Mouse (Mus musculus): ENCODE results near the gene Sema6c. TPM values are rescaled to one million over a fixed set of nuclear protein-coding genes. Genes with fewer than 3 reads are reported as not detected.
"Not testable (repeated sequence)": the region's sequence is repeated elsewhere in the genome, so short reads cannot be mapped to it uniquely, and the experiment has no call there.

Sema6c gene
- total and polyA plus RNA-seq, 2 experiments from 2014 or later = 17.1 to 126 TPM

DNA sequence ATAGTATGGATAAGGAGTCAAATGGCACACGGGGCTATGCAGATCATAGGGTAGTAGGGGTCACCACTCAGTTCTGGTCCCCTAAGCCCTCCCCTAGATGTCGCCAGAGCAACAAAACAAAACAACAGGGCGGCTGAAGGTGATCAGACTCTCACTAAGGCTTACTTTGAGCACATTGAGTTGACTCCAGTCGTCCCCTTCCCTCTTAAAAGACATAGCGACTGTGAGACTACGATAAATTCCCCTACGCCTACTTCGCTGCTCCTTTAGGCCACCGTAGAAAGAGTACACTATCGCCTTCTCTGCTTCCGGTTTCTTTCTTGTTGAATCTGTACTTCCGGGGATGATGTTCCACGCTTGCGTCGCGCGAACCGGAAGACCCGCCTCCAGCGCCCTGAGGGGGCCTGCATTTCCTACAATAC is 26.6 kb upstream of the Sema6c start, which contains the start of the genes Scnm1 and Lysmd1:
Gene Scnm1 (minus strand): TSS at position 332 of the 422 bp plus-strand sequence.
Gene Lysmd1 (plus strand): TSS at position 409 of the 422 bp plus-strand sequence.
- TF ChIP-seq CTCF (IDR thresholded peaks at IDR 0.05) = peak; percentile 52
- Histone ChIP-seq H3K36me3 (ENCODE audit: insufficient read depth, low read length) (peaks cover 13% of the 10 kb centered on the region), H3K9me3 (ENCODE audit: low read length) (no peaks in the 10 kb centered on the region), H3K4me2 (ENCODE audit: low read depth, low read length, poor library complexity, severe bottlenecking) (peak within 1 kb of the TSS; percentile 83), H3K4me1 (ENCODE audit: insufficient read depth, low read length) (peaks cover 6% of the 10 kb centered on the region; the same call in 1 of the 2 replicates), H3K27ac (ENCODE audit: low read depth, low read length) (peak within 1 kb of the TSS; percentile 60), H3K4me3 (ENCODE audit: low read depth, low read length) (peak within 1 kb of the TSS; percentile 53), H3K27me3 (ENCODE audit: insufficient read depth, low read length) (no peaks in the 10 kb centered on the region), H3K9ac (replicated peaks; ENCODE audit: low read length, poor library complexity, severe bottlenecking) (peak within 1 kb of the TSS; percentile 74)
- DNase-seq (ENCODE audit: low spot score) = peak; percentile 97
- peak; percentile 92 for ATAC-seq (ENCODE audit: low FRiP score)
- WGBS = under 1% methylated on average over 20 of the region's 20 CpGs

DNA sequence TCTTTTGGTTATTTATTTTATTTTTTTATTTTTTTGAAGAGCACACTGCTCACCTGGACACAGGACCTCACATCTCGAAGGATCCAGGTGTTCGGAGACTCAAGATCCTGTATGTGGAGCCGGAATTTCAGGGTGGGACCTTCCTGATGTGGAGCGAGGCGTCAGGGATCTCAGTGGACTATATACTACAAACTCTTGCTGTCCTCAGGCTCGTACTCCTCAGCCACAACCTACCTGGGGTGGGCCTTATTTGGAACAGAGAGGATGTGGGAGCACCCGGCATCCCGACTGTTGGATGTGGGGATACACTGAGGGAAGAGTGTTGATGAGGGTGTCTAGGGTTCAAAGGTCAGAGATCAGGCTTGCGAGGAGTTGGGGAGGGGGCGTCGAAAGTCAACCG is 26.1 kb upstream of the Sema6c start:
- not testable (repeated sequence) for H3K9me3 ChIP-seq (ENCODE audit: low read length); DNase-seq (ENCODE audit: low spot score); H3K36me3 ChIP-seq (ENCODE audit: insufficient read depth, low read length); H3K4me1 ChIP-seq (ENCODE audit: insufficient read depth, low read length); H3K9ac ChIP-seq (replicated peaks; ENCODE audit: low read length, poor library complexity, severe bottlenecking); H3K27ac ChIP-seq (ENCODE audit: low read depth, low read length); H3K27me3 ChIP-seq (ENCODE audit: insufficient read depth, low read length); H3K4me2 ChIP-seq (ENCODE audit: low read depth, low read length, poor library complexity, severe bottlenecking)
- peak overlapping the region; percentile 53; the same call in 1 of the 2 replicates for H3K4me3 ChIP-seq (ENCODE audit: low read depth, low read length)
- WGBS = no CpG with 5 or more reads among the region's 12 CpGs
- peak; percentile 55 for ATAC-seq (ENCODE audit: low FRiP score)

GRCm38 (mm10) chr3:95135023-95135422 is 25.2 kb upstream of the Sema6c start:
- Histone ChIP-seq H3K27me3 (ENCODE audit: insufficient read depth, low read length) (no peaks in the 10 kb centered on the region), H3K27ac (ENCODE audit: low read depth, low read length) (no peak overlapping the region), H3K4me2 (ENCODE audit: low read depth, low read length, poor library complexity, severe bottlenecking) (peak overlapping the region; percentile 64), H3K36me3 (ENCODE audit: insufficient read depth, low read length) (peaks cover 4% of the 10 kb centered on the region), H3K9me3 (ENCODE audit: low read length) (no peaks in the 10 kb centered on the region), H3K4me1 (ENCODE audit: insufficient read depth, low read length) (peaks cover 6% of the 10 kb centered on the region; the same call in 1 of the 2 replicates), H3K9ac (replicated peaks; ENCODE audit: low read length, poor library complexity, severe bottlenecking) (no peak overlapping the region; the same call in 1 of the 2 replicates), H3K4me3 (ENCODE audit: low read depth, low read length) (peak overlapping the region; percentile 34)
- WGBS = 42% methylated on average over 6 of the region's 6 CpGs
- no peak for TF ChIP-seq CTCF (IDR thresholded peaks at IDR 0.05)
- DNase-seq (ENCODE audit: low spot score) (peak; percentile 22), ATAC-seq (ENCODE audit: low FRiP score) (no peak)

DNA sequence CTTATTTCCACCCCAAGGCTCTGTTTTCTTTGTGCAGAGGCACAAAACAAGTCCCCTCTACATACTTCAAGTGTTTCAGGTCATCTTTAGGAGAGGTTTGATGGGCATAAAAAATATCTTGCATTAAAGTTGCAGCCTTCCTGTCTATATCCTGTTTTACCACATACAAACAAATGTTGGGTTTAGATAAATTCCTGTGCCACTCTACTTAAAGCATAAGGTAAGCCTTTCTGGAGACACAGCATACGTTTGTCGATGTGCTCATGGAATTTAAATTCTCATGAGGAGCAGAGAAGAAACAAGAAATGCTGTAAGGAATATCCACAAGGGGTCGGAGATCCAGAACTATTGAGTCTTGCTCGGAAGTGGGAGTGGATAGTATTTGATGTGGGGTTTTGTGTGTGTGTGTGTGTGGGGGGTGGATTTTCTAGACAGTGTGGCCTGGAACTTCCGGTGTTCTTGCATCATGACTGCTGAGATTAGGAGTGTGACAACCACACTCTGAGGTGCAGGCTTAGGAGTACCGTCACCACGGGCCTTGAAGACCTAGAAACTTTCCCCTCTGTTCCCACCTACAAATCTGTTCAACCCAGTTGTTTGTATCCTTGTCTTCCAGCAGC is 24.7 kb upstream of the Sema6c start:
- DNase-seq (ENCODE audit: low spot score) (no peak), ATAC-seq (ENCODE audit: low FRiP score) (no peak)
- peaks cover 6% of the 10 kb centered on the region; the same call in 1 of the 2 replicates for H3K4me1 ChIP-seq (ENCODE audit: insufficient read depth, low read length)
- 87% methylated on average over 7 of the region's 7 CpGs for WGBS
- no peak for TF ChIP-seq CTCF (IDR thresholded peaks at IDR 0.05)
- peak overlapping the region; percentile 64 for H3K4me2 ChIP-seq (ENCODE audit: low read depth, low read length, poor library complexity, severe bottlenecking)
- H3K27me3 ChIP-seq (ENCODE audit: insufficient read depth, low read length) = no peaks in the 10 kb centered on the region
- H3K9me3 ChIP-seq (ENCODE audit: low read length) = no peaks in the 10 kb centered on the region
- H3K9ac ChIP-seq (replicated peaks; ENCODE audit: low read length, poor library complexity, severe bottlenecking) = no peak overlapping the region
- H3K4me3 ChIP-seq (ENCODE audit: low read depth, low read length) = peak overlapping the region; percentile 34; the same call in 1 of the 2 replicates
- H3K27ac ChIP-seq (ENCODE audit: low read depth, low read length) = no peak overlapping the region
- peaks cover 8% of the 10 kb centered on the region for H3K36me3 ChIP-seq (ENCODE audit: insufficient read depth, low read length)

DNA sequence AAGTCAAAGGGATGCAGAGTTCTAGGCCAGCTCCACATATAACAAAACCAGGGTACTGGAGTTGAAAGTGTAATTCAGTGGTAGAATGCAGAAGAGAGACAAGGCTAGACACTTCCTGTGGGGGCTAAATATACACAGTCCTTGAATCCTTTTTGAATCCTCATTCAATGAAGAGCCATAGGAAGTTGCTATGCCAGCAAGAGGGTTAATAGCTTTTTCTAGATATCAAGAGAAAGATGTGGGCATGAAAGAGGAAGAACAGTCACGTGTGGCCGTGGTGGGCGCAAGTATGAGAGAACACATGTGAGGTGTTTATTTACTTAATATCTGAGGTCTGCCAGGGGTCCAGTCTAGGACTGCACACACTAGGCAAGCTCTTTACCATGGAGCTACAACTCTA is 23.9 kb upstream of the Sema6c start:
- H3K27me3 ChIP-seq (ENCODE audit: insufficient read depth, low read length) = no peaks in the 10 kb centered on the region
- no peak for TF ChIP-seq CTCF (IDR thresholded peaks at IDR 0.05)
- 90% methylated on average over 3 of the region's 3 CpGs for WGBS
- H3K27ac ChIP-seq (ENCODE audit: low read depth, low read length) = no peak overlapping the region
- H3K36me3 ChIP-seq (ENCODE audit: insufficient read depth, low read length) = peaks cover 9% of the 10 kb centered on the region
- no peak for DNase-seq (ENCODE audit: low spot score)
- ATAC-seq (ENCODE audit: low FRiP score) = no peak
- H3K9me3 ChIP-seq (ENCODE audit: low read length) = no peaks in the 10 kb centered on the region
- H3K4me1 ChIP-seq (ENCODE audit: insufficient read depth, low read length) = peaks cover 6% of the 10 kb centered on the region; the same call in 1 of the 2 replicates
- no peak overlapping the region for H3K4me3 ChIP-seq (ENCODE audit: low read depth, low read length)
- no peak overlapping the region for H3K4me2 ChIP-seq (ENCODE audit: low read depth, low read length, poor library complexity, severe bottlenecking)
- no peak overlapping the region for H3K9ac ChIP-seq (replicated peaks; ENCODE audit: low read length, poor library complexity, severe bottlenecking)

GRCm38 (mm10) chr3:95139586-95140288 is 20.5 kb upstream of the Sema6c start:
- H3K27me3 ChIP-seq (ENCODE audit: insufficient read depth, low read length) = no peaks in the 10 kb centered on the region
- H3K4me1 ChIP-seq (ENCODE audit: insufficient read depth, low read length) = no peaks in the 10 kb centered on the region
- H3K9me3 ChIP-seq (ENCODE audit: low read length) = no peaks in the 10 kb centered on the region
- no peak for TF ChIP-seq CTCF (IDR thresholded peaks at IDR 0.05)
- no peak overlapping the region for H3K4me2 ChIP-seq (ENCODE audit: low read depth, low read length, poor library complexity, severe bottlenecking)
- no peak overlapping the region for H3K4me3 ChIP-seq (ENCODE audit: low read depth, low read length)
- H3K36me3 ChIP-seq (ENCODE audit: insufficient read depth, low read length) = peaks cover 14% of the 10 kb centered on the region
- DNase-seq (ENCODE audit: low spot score) (no peak), ATAC-seq (ENCODE audit: low FRiP score) (no peak)
- H3K9ac ChIP-seq (replicated peaks; ENCODE audit: low read length, poor library complexity, severe bottlenecking) = no peak overlapping the region
- H3K27ac ChIP-seq (ENCODE audit: low read depth, low read length) = no peak overlapping the region
- WGBS = 72% methylated on average over 25 of the region's 25 CpGs

All from midbrain, postnatal 0 days (tissue).